Mouse (Mus musculus) midbrain, embryonic 10.5 days (tissue): ENCODE data around the gene Apba1. TPM values are rescaled to one million over a fixed set of nuclear protein-coding genes. Genes with fewer than 3 reads are reported as not detected.

Experiments used
- DNase-seq: peaks from one replicate; pipeline ENCODE4 v3.0.0-alpha.2; 2017; ENCODE audit warnings: low spot score
- H3K27ac ChIP-seq: fragments of 300-500 bp; sonication (generic); replicated peaks from 2 replicates; pipeline ENCODE4 v1.5.1; 2016; ENCODE audit warnings: mild to moderate bottlenecking
- H3K27me3 ChIP-seq: fragments of 300-500 bp; sonication (generic); 2 replicates; pipeline ENCODE4 v1.6.1; 2016; ENCODE audit warnings: low read depth, mild to moderate bottlenecking; ENCODE audit not compliant: poor library complexity, severe bottlenecking
- H3K36me3 ChIP-seq: fragments of 300-500 bp; sonication (generic); 2 replicates; pipeline ENCODE4 v1.6.1; 2016; ENCODE audit warnings: mild to moderate bottlenecking, moderate library complexity
- H3K4me1 ChIP-seq: fragments of 300-500 bp; sonication (generic); 2 replicates; pipeline ENCODE4 v1.6.1; 2016
- H3K4me3 ChIP-seq: fragments of 300-500 bp; sonication (generic); 2 replicates; pipeline ENCODE4 v1.5.1; 2016; ENCODE audit warnings: mild to moderate bottlenecking, moderate library complexity
- H3K9me3 ChIP-seq: fragments of 300-500 bp; sonication (generic); replicated peaks from 2 replicates; pipeline ENCODE4 v1.6.1; 2016; ENCODE audit warnings: mild to moderate bottlenecking
- WGBS: fragments of 180-500 bp; shearing (Covaris S2); methylation state at CpG from one replicate; pipeline ENCODE4 v1.1.7; 2016; 5-methylcytosine and 5-hydroxymethylcytosine counted together
- polyA plus RNA-seq: library from polyadenylated mRNA; unstranded; fragments of >200 nt; fragmentation: Nextera tagmentation; extraction: Ambion mirVana; gene quantifications from 2 replicates; pipeline ENCODE4 v1.2.1, GENCODE M21; 2016

The Apba1 gene
- polyA plus RNA-seq, 1 experiment from 2014 or later, result 0.22 TPM

DNA sequence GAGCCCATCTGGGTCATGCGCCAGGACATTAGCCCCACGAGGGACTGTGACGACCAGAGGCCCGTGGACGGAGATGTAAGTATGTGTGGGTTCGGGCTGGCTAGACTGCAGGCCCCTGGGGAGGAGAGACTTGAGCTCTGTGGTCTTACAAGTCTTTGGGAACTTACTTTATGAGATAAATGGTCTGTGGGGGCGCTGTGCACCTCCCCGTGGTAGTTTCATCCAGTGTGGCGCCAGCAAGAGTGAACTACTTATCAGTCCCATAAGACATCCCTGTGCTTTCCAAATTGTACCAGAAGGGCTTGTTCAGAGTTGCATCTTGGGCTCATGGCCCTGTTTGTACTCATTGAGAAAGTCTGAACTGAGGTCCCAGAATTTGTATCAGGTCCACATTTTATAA lies 135.3 kb downstream of the Apba1 start:
- Histone ChIP-seq H3K27me3 (peaks cover 84% of the 10 kb centered on the region), H3K4me3 (no peak overlapping the region), H3K4me1 (peaks cover 33% of the 10 kb centered on the region), H3K36me3 (no peaks in the 10 kb centered on the region), H3K9me3 (peaks cover 11% of the 10 kb centered on the region; the same call in 1 of the 2 replicates), H3K27ac (no peak overlapping the region)
- 69% methylated on average over 9 of the region's 9 CpGs for WGBS
- DNase-seq, result peak; percentile 19

DNA sequence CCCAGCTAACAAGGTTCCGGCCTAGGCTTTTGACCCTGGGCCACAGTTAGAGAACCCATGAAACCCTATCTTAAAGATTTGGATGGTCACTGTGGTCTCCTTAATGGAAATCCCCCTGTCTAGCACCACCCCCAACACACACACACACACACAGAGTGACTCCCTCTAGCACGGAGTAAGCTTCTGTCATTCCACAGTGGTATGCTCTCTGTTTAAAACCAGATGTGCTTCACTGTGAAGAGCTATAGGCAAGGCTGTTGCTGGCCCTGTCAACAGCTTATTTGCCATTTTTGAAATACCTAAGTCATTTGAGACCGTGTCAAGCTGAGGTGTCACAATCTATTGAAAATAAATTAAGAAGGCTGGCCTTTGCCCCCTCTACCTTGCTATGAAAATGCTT lies 136.1 kb downstream of the Apba1 start:
- H3K4me3 ChIP-seq, result no peak overlapping the region
- H3K27ac ChIP-seq, result no peak overlapping the region
- peaks cover 34% of the 10 kb centered on the region for H3K4me1 ChIP-seq
- 65% methylated on average over 3 of the region's 3 CpGs for WGBS
- H3K27me3 ChIP-seq, result peaks cover 89% of the 10 kb centered on the region
- no peaks in the 10 kb centered on the region for H3K36me3 ChIP-seq
- peaks cover 11% of the 10 kb centered on the region; the same call in 1 of the 2 replicates for H3K9me3 ChIP-seq
- DNase-seq, result no peak

- H3K4me1 ChIP-seq, result peaks cover 34% of the 10 kb centered on the region
- H3K27me3 ChIP-seq, result peaks cover 92% of the 10 kb centered on the region
- DNase-seq, result no peak
- no peak overlapping the region for H3K27ac ChIP-seq
- peaks cover 11% of the 10 kb centered on the region; the same call in 1 of the 2 replicates for H3K9me3 ChIP-seq
- no peaks in the 10 kb centered on the region for H3K36me3 ChIP-seq
- no peak overlapping the region for H3K4me3 ChIP-seq
- WGBS, result 80% methylated on average over 8 of the region's 8 CpGs
These were observed 138.2 kb downstream of the Apba1 start for GRCm38 (mm10) chr19:23896915-23897314.

- H3K27me3 ChIP-seq, result peaks cover 92% of the 10 kb centered on the region
- H3K36me3 ChIP-seq, result no peaks in the 10 kb centered on the region
- WGBS, result 51% methylated on average over 11 of the region's 11 CpGs
- H3K27ac ChIP-seq, result no peak overlapping the region
- DNase-seq, result peak; percentile 56
- peaks cover 24% of the 10 kb centered on the region for H3K4me1 ChIP-seq
- H3K4me3 ChIP-seq, result no peak overlapping the region
- peaks cover 3% of the 10 kb centered on the region; the same call in 1 of the 2 replicates for H3K9me3 ChIP-seq
These were observed 139.8 kb downstream of the Apba1 start for GRCm38 (mm10) chr19:23898501-23898900.

GRCm38 (mm10) chr19:23901177-23901576 lies 142.5 kb downstream of the Apba1 start:
- Histone ChIP-seq H3K27me3 (peaks cover 79% of the 10 kb centered on the region), H3K4me1 (peaks cover 15% of the 10 kb centered on the region), H3K27ac (no peak overlapping the region), H3K4me3 (no peak overlapping the region), H3K9me3 (no peaks in the 10 kb centered on the region), H3K36me3 (no peaks in the 10 kb centered on the region)
- DNase-seq, result peak; percentile 43
- 79% methylated on average over 3 of the region's 3 CpGs for WGBS

DNA sequence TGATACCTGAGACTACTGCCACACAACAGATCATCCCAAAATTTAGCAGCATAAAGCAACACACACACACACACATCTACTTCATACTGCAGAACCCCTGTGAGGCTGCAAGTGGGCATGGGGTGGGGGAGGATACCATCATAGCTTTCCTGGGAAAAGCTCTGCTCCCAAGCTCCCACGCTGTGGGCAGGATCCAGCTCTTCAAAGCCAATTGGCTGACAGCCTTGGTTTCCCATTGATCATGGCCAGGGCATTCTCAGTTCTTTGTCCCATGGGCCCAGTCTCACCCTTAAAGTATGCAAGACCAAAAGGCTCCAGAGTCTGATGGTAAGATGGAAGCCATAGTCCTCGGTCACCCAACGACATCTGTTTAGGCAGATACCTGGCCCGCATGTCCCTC lies 143.1 kb downstream of the Apba1 start:
- no peak overlapping the region for H3K27ac ChIP-seq
- H3K36me3 ChIP-seq, result no peaks in the 10 kb centered on the region
- no peak for DNase-seq
- WGBS, result 95% methylated on average over 4 of the region's 4 CpGs
- H3K9me3 ChIP-seq, result no peaks in the 10 kb centered on the region
- H3K4me1 ChIP-seq, result peaks cover 13% of the 10 kb centered on the region
- peaks cover 79% of the 10 kb centered on the region for H3K27me3 ChIP-seq
- H3K4me3 ChIP-seq, result no peak overlapping the region

- Histone ChIP-seq H3K4me1 (peaks cover 10% of the 10 kb centered on the region), H3K27ac (no peak overlapping the region), H3K27me3 (peaks cover 69% of the 10 kb centered on the region), H3K9me3 (no peaks in the 10 kb centered on the region), H3K4me3 (no peak overlapping the region), H3K36me3 (no peaks in the 10 kb centered on the region)
- WGBS, result 94% methylated on average over 7 of the region's 7 CpGs
- DNase-seq, result no peak
These were observed 144.4 kb downstream of the Apba1 start for GRCm38 (mm10) chr19:23903066-23903465.

GRCm38 (mm10) chr19:23904922-23905321 lies 146.2 kb downstream of the Apba1 start:
- no peaks in the 10 kb centered on the region for H3K36me3 ChIP-seq
- H3K9me3 ChIP-seq, result no peaks in the 10 kb centered on the region
- H3K27ac ChIP-seq, result no peak overlapping the region
- no peaks in the 10 kb centered on the region for H3K4me1 ChIP-seq
- H3K4me3 ChIP-seq, result no peak overlapping the region
- DNase-seq, result no peak
- H3K27me3 ChIP-seq, result peaks cover 56% of the 10 kb centered on the region
- WGBS, result 84% methylated on average over 4 of the region's 4 CpGs

DNA sequence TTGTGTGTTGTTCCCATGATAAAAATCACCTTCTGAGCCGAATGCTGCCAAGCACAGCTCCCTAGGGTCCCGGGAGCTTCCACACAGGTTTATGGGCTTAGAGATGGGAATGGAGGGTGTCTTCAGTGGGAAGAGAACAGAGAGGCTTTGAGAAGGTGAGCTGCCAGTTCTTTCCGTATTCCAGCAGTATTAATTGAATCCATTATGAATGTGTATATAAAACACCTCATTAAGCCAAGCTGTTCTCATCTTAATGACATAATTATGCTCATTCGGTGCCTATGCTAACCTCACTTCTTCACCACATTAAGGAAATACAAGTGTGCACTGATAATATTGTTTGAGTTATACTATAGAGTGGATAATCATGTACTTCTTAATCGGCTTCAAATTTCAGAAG lies 147.1 kb downstream of the Apba1 start:
- 92% methylated on average over 5 of the region's 5 CpGs for WGBS
- Histone ChIP-seq H3K9me3 (no peaks in the 10 kb centered on the region), H3K4me3 (no peak overlapping the region), H3K27ac (no peak overlapping the region), H3K36me3 (no peaks in the 10 kb centered on the region), H3K27me3 (peaks cover 48% of the 10 kb centered on the region), H3K4me1 (no peaks in the 10 kb centered on the region)
- no peak for DNase-seq

DNA sequence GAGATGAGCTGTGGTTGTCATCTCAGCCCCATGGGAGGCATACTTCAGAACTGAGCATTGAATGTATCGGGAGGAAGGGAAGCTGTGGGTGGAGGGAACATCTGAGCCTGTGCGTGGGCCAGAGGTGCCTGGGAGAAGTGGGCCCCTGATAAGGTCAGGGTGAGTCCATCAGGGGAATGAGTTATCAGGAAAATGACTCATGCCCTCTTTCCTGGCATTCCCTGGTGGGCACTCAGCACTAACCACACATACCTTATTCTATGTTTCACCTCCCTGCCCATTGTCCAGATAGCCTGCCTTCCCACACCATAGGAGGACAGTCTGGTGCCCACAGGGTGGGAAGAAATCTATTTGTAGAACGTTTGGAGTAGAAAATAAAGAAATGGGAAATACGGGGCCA lies 151.7 kb downstream of the Apba1 start:
- Histone ChIP-seq H3K27ac (no peak overlapping the region), H3K27me3 (peaks cover 9% of the 10 kb centered on the region; the same call in 1 of the 2 replicates), H3K4me1 (no peaks in the 10 kb centered on the region), H3K36me3 (no peaks in the 10 kb centered on the region), H3K9me3 (no peaks in the 10 kb centered on the region), H3K4me3 (no peak overlapping the region)
- WGBS, result 73% methylated on average over 4 of the region's 4 CpGs
- no peak for DNase-seq

GRCm38 (mm10) chr19:23919384-23920219 lies 160.9 kb downstream of the Apba1 start:
- Histone ChIP-seq H3K9me3 (no peaks in the 10 kb centered on the region), H3K27ac (peak overlapping the region; percentile 80), H3K4me1 (peaks cover 32% of the 10 kb centered on the region), H3K4me3 (no peak overlapping the region), H3K27me3 (no peaks in the 10 kb centered on the region), H3K36me3 (no peaks in the 10 kb centered on the region)
- DNase-seq, result peak; percentile 36
- 31% methylated on average over 5 of the region's 5 CpGs for WGBS

GRCm38 (mm10) chr19:23920220-23920544 lies 161.5 kb downstream of the Apba1 start:
- no peak overlapping the region for H3K4me3 ChIP-seq
- WGBS, result 74% methylated on average over 8 of the region's 8 CpGs
- H3K27ac ChIP-seq, result peak overlapping the region; percentile 80
- DNase-seq, result peak; percentile 26
- H3K4me1 ChIP-seq, result peaks cover 32% of the 10 kb centered on the region
- H3K36me3 ChIP-seq, result no peaks in the 10 kb centered on the region
- H3K9me3 ChIP-seq, result no peaks in the 10 kb centered on the region
- no peaks in the 10 kb centered on the region for H3K27me3 ChIP-seq

DNA sequence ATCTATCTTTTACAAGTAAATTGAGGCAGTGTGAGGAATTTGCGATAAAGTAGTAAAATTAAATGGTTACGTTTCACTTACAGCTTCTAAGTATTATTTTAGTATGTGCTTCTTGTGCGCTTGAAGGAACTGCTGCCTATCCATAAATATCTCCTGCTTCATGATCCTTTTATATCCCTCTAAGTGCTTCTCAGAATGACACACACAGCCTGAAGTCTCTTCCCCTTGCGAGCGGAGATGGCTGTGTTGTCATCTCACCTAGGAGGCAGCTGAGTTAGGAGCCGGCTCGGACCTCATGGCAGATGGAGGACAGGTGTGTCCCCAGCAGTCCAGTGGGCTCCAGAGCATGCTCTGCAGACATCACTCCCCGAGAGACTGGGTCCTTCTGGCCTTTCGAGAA lies 163.9 kb downstream of the Apba1 start:
- H3K4me1 ChIP-seq, result peaks cover 32% of the 10 kb centered on the region
- WGBS, result 89% methylated on average over 9 of the region's 9 CpGs
- H3K36me3 ChIP-seq, result no peaks in the 10 kb centered on the region
- no peaks in the 10 kb centered on the region for H3K9me3 ChIP-seq
- no peak for DNase-seq
- H3K4me3 ChIP-seq, result no peak overlapping the region
- H3K27ac ChIP-seq, result no peak overlapping the region
- no peaks in the 10 kb centered on the region for H3K27me3 ChIP-seq
